Mouse (Mus musculus): Measurements from ENCODE around the gene Pcgf2. TPM values are rescaled to one million over a fixed set of nuclear protein-coding genes. Genes with fewer than 3 reads are reported as not detected.

The Pcgf2 gene
- polyA plus RNA-seq, 1 experiment, result 29.2 TPM

DNA sequence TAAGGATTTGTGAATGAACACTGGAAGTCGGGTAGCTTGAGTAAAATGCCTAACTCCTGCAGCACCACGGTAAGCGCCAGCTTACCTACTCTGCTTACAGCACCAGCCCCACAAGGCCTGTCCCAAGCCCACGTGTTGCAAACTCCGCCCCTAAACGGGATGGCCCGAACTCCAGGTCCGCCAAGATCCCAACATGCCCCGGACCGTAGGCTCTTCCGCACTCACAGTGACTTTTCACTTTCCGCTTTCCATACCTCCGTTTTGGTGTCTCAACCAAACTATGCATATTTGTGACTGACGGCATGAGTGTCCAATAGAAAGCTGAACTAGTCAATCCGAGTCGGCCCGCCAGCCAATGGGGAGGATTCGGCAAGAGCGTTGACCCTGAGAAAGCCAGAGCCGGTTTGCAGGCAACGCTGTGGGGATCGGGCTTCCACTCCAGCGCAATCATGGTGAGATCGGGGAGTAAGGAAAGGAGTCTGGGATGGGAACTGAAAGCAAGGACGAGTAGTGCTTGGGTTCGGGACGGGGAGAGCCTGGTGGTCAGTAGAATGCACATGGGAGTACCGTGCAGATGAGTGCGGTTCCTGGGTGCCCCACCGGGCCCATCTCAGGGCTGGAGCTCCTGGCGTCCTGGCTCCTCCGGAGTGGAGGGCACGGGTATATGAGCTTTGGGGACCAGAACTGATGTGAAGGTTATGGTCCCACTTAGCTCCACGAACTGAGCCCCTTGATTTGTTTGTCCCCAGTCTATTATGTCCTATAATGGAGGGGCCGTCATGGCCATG, 2.9 kb upstream of the Pcgf2 start, which contains the start of gene Psmb3:
TSS of gene Psmb3 (plus strand) at position 361 of the 788 bp plus-strand sequence.
- H3K4me3 ChIP-seq (ENCODE audit: insufficient read depth, poor library complexity, severe bottlenecking), result peak within 1 kb of the TSS; percentile 97
- TF ChIP-seq CEBPB (IDR thresholded peaks at IDR 0.05; ENCODE audit: low read depth) (no peak), MYOG (IDR thresholded peaks at IDR 0.05; ENCODE audit: control insufficient read depth, extremely low read depth, insufficient read length) (no peak), USF1 (IDR thresholded peaks at IDR 0.05; ENCODE audit: low read depth) (peak; percentile 94), MAX (IDR thresholded peaks at IDR 0.05) (peak; percentile 98), CTCF (IDR thresholded peaks at IDR 0.05; ENCODE audit: control insufficient read depth, insufficient read depth, insufficient read length) (no peak), FOSL1 (IDR thresholded peaks at IDR 0.05; ENCODE audit: insufficient read depth, low read length, poor library complexity, severe bottlenecking) (no peak)
- H3K79me2 ChIP-seq (ENCODE audit: control insufficient read depth, insufficient read depth), result peaks cover 62% of the 10 kb centered on the region
- no peaks in the 10 kb centered on the region for H3K27me3 ChIP-seq (ENCODE audit: control insufficient read depth, insufficient read depth, insufficient read length)
- peaks cover 42% of the 10 kb centered on the region for H3K36me3 ChIP-seq (ENCODE audit: control insufficient read depth, insufficient read depth)
- H3ac ChIP-seq (ENCODE audit: control insufficient read depth, insufficient read length, low read depth), result peak within 1 kb of the TSS; percentile 98
- peaks cover 50% of the 10 kb centered on the region for H3K79me3 ChIP-seq (ENCODE audit: low read depth)

DNA sequence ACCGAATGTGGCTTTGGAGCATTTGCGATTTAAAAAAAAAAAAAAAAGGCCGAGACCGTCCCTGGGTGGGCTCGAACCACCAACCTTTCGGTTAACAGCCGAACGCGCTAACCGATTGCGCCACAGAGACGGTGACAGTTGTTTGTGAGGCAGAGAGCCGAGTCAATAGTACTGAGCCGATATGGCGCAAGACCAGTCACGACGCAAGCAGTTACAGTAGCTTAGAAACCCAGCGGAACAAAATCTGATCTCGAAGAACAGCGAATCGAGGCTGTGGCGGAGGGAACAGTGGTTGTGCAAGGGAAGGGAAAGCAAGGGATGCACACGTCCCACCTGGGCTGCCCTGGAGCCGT, 2.1 kb upstream of the Pcgf2 start:
- peak overlapping the region; percentile 97 for H3K4me3 ChIP-seq (ENCODE audit: insufficient read depth, poor library complexity, severe bottlenecking)
- peak overlapping the region; percentile 85 for H3ac ChIP-seq (ENCODE audit: control insufficient read depth, insufficient read length, low read depth)
- peaks cover 33% of the 10 kb centered on the region for H3K36me3 ChIP-seq (ENCODE audit: control insufficient read depth, insufficient read depth)
- TF ChIP-seq MAX (IDR thresholded peaks at IDR 0.05) (no peak), FOSL1 (IDR thresholded peaks at IDR 0.05; ENCODE audit: insufficient read depth, low read length, poor library complexity, severe bottlenecking) (no peak), MYOG (IDR thresholded peaks at IDR 0.05; ENCODE audit: control insufficient read depth, extremely low read depth, insufficient read length) (no peak), MYOD1 (IDR thresholded peaks at IDR 0.05; ENCODE audit: control insufficient read depth, insufficient read length, low read depth) (no peak), CEBPB (IDR thresholded peaks at IDR 0.05; ENCODE audit: low read depth) (peak; percentile 96), CTCF (IDR thresholded peaks at IDR 0.05; ENCODE audit: control insufficient read depth, insufficient read depth, insufficient read length) (no peak), USF1 (IDR thresholded peaks at IDR 0.05; ENCODE audit: low read depth) (no peak)
- peaks cover 54% of the 10 kb centered on the region for H3K79me3 ChIP-seq (ENCODE audit: low read depth)
- no peaks in the 10 kb centered on the region for H3K27me3 ChIP-seq (ENCODE audit: control insufficient read depth, insufficient read depth, insufficient read length)
- H3K79me2 ChIP-seq (ENCODE audit: control insufficient read depth, insufficient read depth), result peaks cover 62% of the 10 kb centered on the region

DNA sequence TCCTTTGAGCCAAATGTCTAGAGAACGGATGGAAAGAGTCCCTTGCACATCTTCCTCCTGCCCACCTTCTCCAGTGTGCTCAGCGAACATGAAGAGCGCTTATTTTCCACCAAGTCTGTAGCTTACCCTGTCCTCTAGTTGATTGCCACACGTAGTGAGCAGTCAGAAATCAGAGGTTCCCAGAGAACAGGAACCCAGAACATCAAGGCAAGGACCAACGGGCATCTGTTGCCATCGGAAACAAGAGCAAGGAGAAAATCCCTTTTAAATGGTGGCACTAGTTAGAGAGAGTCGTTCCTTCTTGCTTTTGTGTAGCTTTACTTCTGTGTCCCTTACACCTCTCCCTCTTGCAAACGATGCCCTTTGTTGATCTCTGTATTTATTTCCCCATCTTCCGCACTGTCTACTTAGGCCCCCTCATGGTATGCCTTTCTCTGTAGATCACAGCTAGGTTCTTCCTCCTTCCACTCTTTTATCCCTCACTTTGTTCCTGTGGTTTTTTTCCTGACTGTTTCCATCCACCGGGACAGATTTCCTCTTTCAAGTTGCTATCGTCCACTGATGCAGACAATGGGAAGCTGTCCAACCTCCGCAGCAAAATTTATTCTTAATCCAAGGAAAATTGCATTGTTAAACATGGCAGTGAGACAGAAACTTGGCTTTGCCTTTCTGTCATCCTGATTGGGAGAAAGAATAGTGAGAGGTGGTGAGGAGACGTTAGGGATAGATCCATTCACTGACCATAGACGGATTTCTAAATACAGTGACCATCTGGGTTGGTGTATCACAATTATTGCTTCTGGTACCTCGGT, 1.5 kb upstream of the Pcgf2 start:
- H3K79me2 ChIP-seq (ENCODE audit: control insufficient read depth, insufficient read depth), result peaks cover 62% of the 10 kb centered on the region
- no peak overlapping the region for H3K4me3 ChIP-seq (ENCODE audit: insufficient read depth, poor library complexity, severe bottlenecking)
- H3K36me3 ChIP-seq (ENCODE audit: control insufficient read depth, insufficient read depth), result peaks cover 28% of the 10 kb centered on the region
- H3K79me3 ChIP-seq (ENCODE audit: low read depth), result peaks cover 56% of the 10 kb centered on the region
- H3K27me3 ChIP-seq (ENCODE audit: control insufficient read depth, insufficient read depth, insufficient read length), result no peaks in the 10 kb centered on the region
- no peak overlapping the region for H3ac ChIP-seq (ENCODE audit: control insufficient read depth, insufficient read length, low read depth)
- TF ChIP-seq CTCF (IDR thresholded peaks at IDR 0.05; ENCODE audit: control insufficient read depth, insufficient read depth, insufficient read length), result no peak
- TF ChIP-seq FOSL1 (IDR thresholded peaks at IDR 0.05; ENCODE audit: insufficient read depth, low read length, poor library complexity, severe bottlenecking), result no peak
- TF ChIP-seq MYOG (IDR thresholded peaks at IDR 0.05; ENCODE audit: control insufficient read depth, extremely low read depth, insufficient read length), result no peak
- no peak for TF ChIP-seq USF1 (IDR thresholded peaks at IDR 0.05; ENCODE audit: low read depth)

DNA sequence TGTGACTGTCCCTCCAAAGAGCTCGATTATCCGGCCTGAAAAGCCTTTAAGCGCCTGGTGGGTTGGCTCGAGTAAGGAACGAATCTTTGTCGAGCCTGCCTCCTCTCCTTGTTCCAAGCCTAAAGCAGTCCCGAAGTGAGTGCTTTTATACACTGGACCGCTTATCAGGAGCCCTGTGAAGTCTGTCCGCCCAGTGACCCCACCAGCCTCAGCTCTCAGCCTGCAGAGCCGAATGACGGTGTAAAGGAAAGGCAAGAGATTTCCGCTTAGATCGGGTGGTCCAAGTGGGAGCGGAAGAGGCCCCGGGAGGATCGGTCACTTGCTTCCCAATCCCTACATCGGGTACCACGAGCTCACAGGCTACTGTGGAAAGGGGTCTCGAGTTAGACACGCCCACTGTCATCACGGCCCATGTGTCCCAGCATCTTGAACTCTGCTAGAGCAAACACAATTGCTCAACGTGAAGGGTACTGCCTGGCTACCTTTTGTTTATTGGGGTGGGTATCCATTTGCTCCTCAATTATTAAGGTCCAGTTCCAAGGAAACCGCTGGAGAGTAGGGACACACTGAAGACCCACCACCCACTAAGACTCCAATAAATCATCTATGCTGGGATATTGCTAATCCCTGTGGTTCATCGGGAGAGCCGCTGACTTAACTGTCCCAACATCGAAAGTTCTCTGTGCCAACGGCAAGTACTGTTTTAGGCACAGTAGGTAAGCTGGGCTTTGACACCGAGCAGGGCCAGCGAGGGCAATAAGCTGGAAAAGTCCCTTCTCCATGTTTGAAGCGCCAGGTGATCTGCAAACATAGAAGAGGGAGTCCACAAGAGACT, 666 bp upstream of the Pcgf2 start:
- Histone ChIP-seq H3K79me3 (ENCODE audit: low read depth) (peaks cover 56% of the 10 kb centered on the region), H3K79me2 (ENCODE audit: control insufficient read depth, insufficient read depth) (peaks cover 62% of the 10 kb centered on the region), H3K27me3 (ENCODE audit: control insufficient read depth, insufficient read depth, insufficient read length) (no peaks in the 10 kb centered on the region), H3K4me3 (ENCODE audit: insufficient read depth, poor library complexity, severe bottlenecking) (peak overlapping the region; percentile 89), H3K36me3 (ENCODE audit: control insufficient read depth, insufficient read depth) (peaks cover 20% of the 10 kb centered on the region), H3ac (ENCODE audit: control insufficient read depth, insufficient read length, low read depth) (peak overlapping the region; percentile 84)
- no peak for TF ChIP-seq MAX (IDR thresholded peaks at IDR 0.05)

DNA sequence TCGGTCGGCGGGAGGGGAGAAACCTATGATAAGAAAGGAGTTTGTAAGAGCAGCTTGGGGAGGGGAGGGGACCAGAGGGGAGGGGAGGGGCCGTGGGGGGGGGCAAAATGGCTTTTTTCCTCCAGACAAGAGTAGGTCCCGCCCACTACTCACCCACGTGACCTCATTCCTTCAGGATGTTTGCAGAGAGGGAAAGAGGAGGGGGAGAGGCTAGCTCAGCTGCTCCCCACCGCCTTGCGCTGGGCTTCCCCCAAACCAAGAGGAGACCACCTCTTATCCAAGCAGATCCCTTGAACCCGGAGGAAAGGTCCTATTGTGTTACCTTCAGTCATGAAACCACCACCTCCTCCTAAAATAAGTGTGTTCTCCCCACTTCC, 683 bp downstream of the Pcgf2 start:
- Histone ChIP-seq H3K4me3 (ENCODE audit: insufficient read depth, poor library complexity, severe bottlenecking) (peak overlapping the region; percentile 89), H3K79me2 (ENCODE audit: control insufficient read depth, insufficient read depth) (peaks cover 62% of the 10 kb centered on the region), H3K79me3 (ENCODE audit: low read depth) (peaks cover 55% of the 10 kb centered on the region), H3K36me3 (ENCODE audit: control insufficient read depth, insufficient read depth) (peaks cover 7% of the 10 kb centered on the region), H3K27me3 (ENCODE audit: control insufficient read depth, insufficient read depth, insufficient read length) (no peaks in the 10 kb centered on the region), H3ac (ENCODE audit: control insufficient read depth, insufficient read length, low read depth) (peak overlapping the region; percentile 91)
- no peak for TF ChIP-seq CTCF (IDR thresholded peaks at IDR 0.05; ENCODE audit: control insufficient read depth, insufficient read depth, insufficient read length)
- peak; percentile 94 for TF ChIP-seq USF1 (IDR thresholded peaks at IDR 0.05; ENCODE audit: low read depth)
- TF ChIP-seq MYOG (IDR thresholded peaks at IDR 0.05; ENCODE audit: control insufficient read depth, extremely low read depth, insufficient read length), result no peak
- no peak for TF ChIP-seq CEBPB (IDR thresholded peaks at IDR 0.05; ENCODE audit: low read depth)

All from C2C12 (cell line).